Mouse (Mus musculus) cerebellum, adult 2 months (tissue): ENCODE data around the gene Casp4.

Experiments used
- CTCF ChIP-seq: fragments of 200-500 bp; IDR thresholded peaks from 2 replicates; pipeline ENCODE4 v1.5.1; 2011; ENCODE audit warnings: low read depth, mild to moderate bottlenecking, control low read depth, low read length, moderate library complexity, borderline replicate concordance; ENCODE audit not compliant: insufficient read depth
- POLR2A ChIP-seq: fragments of 200-500 bp; IDR thresholded peaks from 2 replicates; pipeline ENCODE4 v1.6.1; 2011; ENCODE audit warnings: low read length, control low read depth, borderline replicate concordance; ENCODE audit not compliant: insufficient read depth

- TF ChIP-seq POLR2A (no peak), CTCF (no peak)
These were observed 45.0 kb downstream of the Casp4 start for GRCm38 (mm10) chr9:5353673-5354072.
